Mouse (Mus musculus) liver, embryonic 15.5 days (tissue): ENCODE results near the gene Mepce. TPM values are rescaled to one million over a fixed set of nuclear protein-coding genes. Genes with fewer than 3 reads are reported as not detected.

ENCODE experiments used
- ATAC-seq: fragments of 200-750 bp; cut with Nextera tagmentation; 2 replicates; pipeline ENCODE4 v1.8.0; 2017; ENCODE audit warnings: moderate number of reproducible peaks, mild to moderate bottlenecking, moderate library complexity; ENCODE audit not compliant: insufficient read depth
- H3K27ac ChIP-seq: fragments of 300-500 bp; sonication (generic); replicated peaks from 2 replicates; pipeline ENCODE4 v1.5.1; 2015; ENCODE audit warnings: mild to moderate bottlenecking, inconsistent platforms
- H3K27me3 ChIP-seq: fragments of 300-500 bp; sonication (generic); 2 replicates; pipeline ENCODE4 v1.6.1; 2015; ENCODE audit warnings: mild to moderate bottlenecking, inconsistent platforms
- H3K36me3 ChIP-seq: fragments of 300-500 bp; sonication (generic); replicated peaks from 2 replicates; pipeline ENCODE4 v1.6.1; 2015; ENCODE audit warnings: moderate library complexity, mild to moderate bottlenecking, inconsistent platforms
- H3K4me1 ChIP-seq: fragments of 300-500 bp; sonication (generic); replicated peaks from 2 replicates; pipeline ENCODE4 v1.6.1; 2015; ENCODE audit warnings: inconsistent platforms
- H3K4me2 ChIP-seq: fragments of 300-500 bp; sonication (generic); 2 replicates; pipeline ENCODE4 v1.6.1; 2015; ENCODE audit warnings: moderate library complexity, mild to moderate bottlenecking, inconsistent platforms
- H3K4me3 ChIP-seq: fragments of 300-500 bp; sonication (generic); replicated peaks from 2 replicates; pipeline ENCODE4 v1.5.1; 2015; ENCODE audit warnings: mild to moderate bottlenecking, inconsistent platforms
- H3K9ac ChIP-seq: fragments of 300-500 bp; sonication (generic); 2 replicates; pipeline ENCODE4 v1.6.1; 2015; ENCODE audit warnings: moderate library complexity, mild to moderate bottlenecking, inconsistent platforms
- H3K9me3 ChIP-seq: fragments of 300-500 bp; sonication (generic); replicated peaks from 2 replicates; pipeline ENCODE4 v1.6.1; 2016; ENCODE audit warnings: inconsistent platforms
- WGBS: fragments of 180-500 bp; shearing (Covaris S2); methylation state at CpG from one replicate; pipeline ENCODE4 v1.1.7; 2015; ENCODE audit warnings: mixed read lengths; ENCODE audit not compliant: insufficient replicate concordance; 5-methylcytosine and 5-hydroxymethylcytosine counted together
- polyA plus RNA-seq: library from polyadenylated mRNA; unstranded; fragments of >200 nt; fragmentation: Nextera tagmentation; extraction: Ambion mirVana; gene quantifications from 2 replicates; pipeline ENCODE4 v1.2.1, GENCODE M21; 2015

The Mepce gene
- polyA plus RNA-seq, 1 experiment from 2014 or later = 4.0 TPM

- H3K4me1 ChIP-seq = peaks cover 59% of the 10 kb centered on the region
- H3K9me3 ChIP-seq = no peaks in the 10 kb centered on the region
- no peak overlapping the region for H3K4me3 ChIP-seq
- no peaks in the 10 kb centered on the region for H3K27me3 ChIP-seq
- no peak overlapping the region for H3K9ac ChIP-seq
- 65% methylated on average over 7 of the region's 7 CpGs for WGBS
- no peak overlapping the region for H3K4me2 ChIP-seq
- ATAC-seq = no peak
- peaks cover 25% of the 10 kb centered on the region for H3K36me3 ChIP-seq
- no peak overlapping the region for H3K27ac ChIP-seq
Measured at GRCm38 (mm10) chr5:137777267-137777845, 10.1 kb downstream of the Mepce start.

- H3K27me3 ChIP-seq = no peaks in the 10 kb centered on the region
- H3K9ac ChIP-seq = no peak overlapping the region
- H3K27ac ChIP-seq = peak overlapping the region; percentile 60
- no peak for ATAC-seq
- H3K9me3 ChIP-seq = no peaks in the 10 kb centered on the region
- H3K4me1 ChIP-seq = peaks cover 57% of the 10 kb centered on the region
- WGBS = 19% methylated on average over 5 of the region's 5 CpGs
- H3K4me2 ChIP-seq = peak overlapping the region; percentile 27; the same call in 1 of the 2 replicates
- H3K36me3 ChIP-seq = peaks cover 16% of the 10 kb centered on the region
- H3K4me3 ChIP-seq = no peak overlapping the region
Measured at GRCm38 (mm10) chr5:137776408-137776918, 11.0 kb downstream of the Mepce start.

GRCm38 (mm10) chr5:137775587-137776290, 11.7 kb downstream of the Mepce start:
- Histone ChIP-seq H3K4me2 (no peak overlapping the region), H3K4me1 (peaks cover 55% of the 10 kb centered on the region), H3K9ac (no peak overlapping the region), H3K27me3 (no peaks in the 10 kb centered on the region), H3K9me3 (no peaks in the 10 kb centered on the region), H3K4me3 (no peak overlapping the region), H3K36me3 (peaks cover 9% of the 10 kb centered on the region), H3K27ac (peak overlapping the region; percentile 60)
- no peak for ATAC-seq
- 83% methylated on average over 2 of the region's 2 CpGs for WGBS

- no peak for ATAC-seq
Measured at GRCm38 (mm10) chr5:137772755-137773154, 14.7 kb downstream of the Mepce start.

GRCm38 (mm10) chr5:137770709-137771108, 16.7 kb downstream of the Mepce start:
- no peak overlapping the region for H3K4me2 ChIP-seq
- H3K9me3 ChIP-seq = no peaks in the 10 kb centered on the region
- H3K27ac ChIP-seq = no peak overlapping the region
- 23% methylated on average over 2 of the region's 2 CpGs for WGBS
- peaks cover 15% of the 10 kb centered on the region for H3K4me1 ChIP-seq
- H3K27me3 ChIP-seq = no peaks in the 10 kb centered on the region
- H3K9ac ChIP-seq = no peak overlapping the region
- H3K4me3 ChIP-seq = no peak overlapping the region
- no peaks in the 10 kb centered on the region for H3K36me3 ChIP-seq
- no peak for ATAC-seq

More at GRCm38 (mm10) chr5:137772755-137773154, 14.7 kb downstream of the Mepce start:
- Histone ChIP-seq H3K9ac (no peak overlapping the region), H3K4me3 (no peak overlapping the region), H3K9me3 (no peaks in the 10 kb centered on the region), H3K27ac (no peak overlapping the region), H3K36me3 (no peaks in the 10 kb centered on the region), H3K4me2 (no peak overlapping the region), H3K27me3 (no peaks in the 10 kb centered on the region), H3K4me1 (peaks cover 35% of the 10 kb centered on the region)

GRCm38 (mm10) chr5:137768475-137768874, 19.0 kb downstream of the Mepce start:
- no peaks in the 10 kb centered on the region for H3K27me3 ChIP-seq
- H3K4me2 ChIP-seq = no peak overlapping the region
- WGBS = 44% methylated on average over 1 of the region's 1 CpGs
- H3K27ac ChIP-seq = no peak overlapping the region
- H3K9me3 ChIP-seq = no peaks in the 10 kb centered on the region
- no peak overlapping the region for H3K9ac ChIP-seq
- no peak for ATAC-seq
- H3K36me3 ChIP-seq = no peaks in the 10 kb centered on the region
- peaks cover 12% of the 10 kb centered on the region for H3K4me1 ChIP-seq
- H3K4me3 ChIP-seq = no peak overlapping the region

- H3K4me2 ChIP-seq = no peak overlapping the region
- H3K4me1 ChIP-seq = no peaks in the 10 kb centered on the region
- H3K27me3 ChIP-seq = no peaks in the 10 kb centered on the region
- ATAC-seq = no peak
- H3K36me3 ChIP-seq = no peaks in the 10 kb centered on the region
- H3K27ac ChIP-seq = no peak overlapping the region
- no peak overlapping the region for H3K9ac ChIP-seq
- H3K4me3 ChIP-seq = no peak overlapping the region
- no peaks in the 10 kb centered on the region for H3K9me3 ChIP-seq
- WGBS = 45% methylated on average over 3 of the region's 3 CpGs
Measured at GRCm38 (mm10) chr5:137766270-137766669, 21.2 kb downstream of the Mepce start.

GRCm38 (mm10) chr5:137764609-137765340, 22.7 kb downstream of the Mepce start:
- Histone ChIP-seq H3K9me3 (no peaks in the 10 kb centered on the region), H3K4me3 (no peak overlapping the region), H3K27me3 (no peaks in the 10 kb centered on the region), H3K9ac (no peak overlapping the region), H3K36me3 (peaks cover 3% of the 10 kb centered on the region), H3K27ac (no peak overlapping the region), H3K4me2 (no peak overlapping the region), H3K4me1 (peaks cover 6% of the 10 kb centered on the region)
- no peak for ATAC-seq
- WGBS = 63% methylated on average over 9 of the region's 9 CpGs

GRCm38 (mm10) chr5:137759971-137760412, 27.5 kb downstream of the Mepce start:
- peak; percentile 66 for ATAC-seq
- Histone ChIP-seq H3K36me3 (peaks cover 50% of the 10 kb centered on the region), H3K9ac (no peak overlapping the region), H3K27ac (no peak overlapping the region), H3K4me3 (no peak overlapping the region), H3K4me1 (peaks cover 29% of the 10 kb centered on the region), H3K27me3 (no peaks in the 10 kb centered on the region), H3K9me3 (no peaks in the 10 kb centered on the region), H3K4me2 (no peak overlapping the region)
- WGBS = 43% methylated on average over 4 of the region's 4 CpGs

GRCm38 (mm10) chr5:137758921-137759534, 28.4 kb downstream of the Mepce start:
- ATAC-seq = no peak
- Histone ChIP-seq H3K4me3 (no peak overlapping the region), H3K9ac (no peak overlapping the region), H3K4me1 (peaks cover 33% of the 10 kb centered on the region), H3K9me3 (no peaks in the 10 kb centered on the region), H3K36me3 (peaks cover 58% of the 10 kb centered on the region), H3K4me2 (no peak overlapping the region), H3K27ac (no peak overlapping the region), H3K27me3 (no peaks in the 10 kb centered on the region)
- 90% methylated on average over 19 of the region's 19 CpGs for WGBS

- ATAC-seq = no peak
- no peak overlapping the region for H3K4me2 ChIP-seq
- no peaks in the 10 kb centered on the region for H3K9me3 ChIP-seq
- H3K4me1 ChIP-seq = peaks cover 40% of the 10 kb centered on the region
- H3K9ac ChIP-seq = no peak overlapping the region
- whole genome bisulfite sequencing = 83% methylated on average over 6 of the region's 6 CpGs
- peaks cover 69% of the 10 kb centered on the region for H3K36me3 ChIP-seq
- no peak overlapping the region for H3K4me3 ChIP-seq
- no peaks in the 10 kb centered on the region for H3K27me3 ChIP-seq
- 0 out of 2 replicates have a peak overlapping the region, but pooled peaks have one; percentile 25 for H3K27ac ChIP-seq
Measured at GRCm38 (mm10) chr5:137757887-137758286, 29.6 kb downstream of the Mepce start.
